Mouse (Mus musculus) C2C12 (cell line): ENCODE results near the gene Slc2a8. TPM values are rescaled to one million over a fixed set of nuclear protein-coding genes. Genes with fewer than 3 reads are reported as not detected.

Experiments
- H3K27me3 ChIP-seq: one replicate; pipeline ENCODE4 v1.6.1; 2011; ENCODE audit not compliant: control insufficient read depth, insufficient read depth, insufficient read length
- H3K36me3 ChIP-seq: one replicate; pipeline ENCODE4 v1.6.1; 2011; ENCODE audit not compliant: control insufficient read depth, insufficient read depth
- H3K4me3 ChIP-seq: one replicate; pipeline ENCODE4 v1.5.1; 2011; ENCODE audit warnings: mild to moderate bottlenecking, control low read depth; ENCODE audit not compliant: poor library complexity, insufficient read depth, severe bottlenecking
- H3K79me2 ChIP-seq: one replicate; pipeline ENCODE4 v1.6.1; 2011; ENCODE audit not compliant: control insufficient read depth, insufficient read depth
- H3K79me3 ChIP-seq: one replicate; pipeline ENCODE4 v1.6.1; 2011; ENCODE audit warnings: low read depth, control low read depth
- H3ac ChIP-seq: one replicate; pipeline ENCODE3; 2011; ENCODE audit warnings: low read depth; ENCODE audit not compliant: control insufficient read depth, insufficient read length
- CEBPB ChIP-seq: IDR thresholded peaks from one replicate; pipeline ENCODE4 v1.6.1; 2011; ENCODE audit warnings: low read depth, mild to moderate bottlenecking, control low read depth, moderate library complexity
- CTCF ChIP-seq: IDR thresholded peaks from one replicate; pipeline ENCODE4 v1.5.1; 2011; ENCODE audit not compliant: control insufficient read depth, insufficient read depth, insufficient read length
- FOSL1 ChIP-seq: IDR thresholded peaks from one replicate; pipeline ENCODE4 v1.8.0; 2011; ENCODE audit warnings: mild to moderate bottlenecking, low read length; ENCODE audit not compliant: poor library complexity, insufficient read depth, severe bottlenecking
- MAX ChIP-seq: IDR thresholded peaks from one replicate; pipeline ENCODE4 v1.6.1; 2011; ENCODE audit warnings: mild to moderate bottlenecking, control low read depth
- MYOD1 ChIP-seq: IDR thresholded peaks from one replicate; pipeline ENCODE4 v1.6.1; 2011; ENCODE audit warnings: low read depth; ENCODE audit not compliant: control insufficient read depth, insufficient read length
- MYOG ChIP-seq: IDR thresholded peaks from one replicate; pipeline ENCODE4 v1.6.1; 2011; ENCODE audit not compliant: control insufficient read depth, insufficient read length; ENCODE audit errors: extremely low read depth
- USF1 ChIP-seq: IDR thresholded peaks from one replicate; pipeline ENCODE4 v1.6.1; 2011; ENCODE audit warnings: low read depth, mild to moderate bottlenecking, control low read depth, moderate library complexity
- polyA plus RNA-seq: library from polyadenylated mRNA; unstranded; fragments of >200 nt; fragmentation: generic; extraction: Trizol; gene quantifications from one replicate; pipeline ENCODE4 v1.2.1, GENCODE M21; 2012; ENCODE audit warnings: missing spikeins

Slc2a8 gene
- polyA plus RNA-seq, 1 experiment, result 4.3 TPM

GRCm38 (mm10) chr2:32961192-32961995 is 20.5 kb downstream of the Slc2a8 start, which contains the start of the genes Rpl12 and Lrsam1:
Rpl12 (plus strand) TSS chr2:32961559.
Lrsam1 (minus strand) TSS chr2:32961614.
- Histone ChIP-seq H3ac (peak within 1 kb of the TSS; percentile 93), H3K36me3 (peaks cover 48% of the 10 kb centered on the region), H3K4me3 (peak within 1 kb of the TSS; percentile 92), H3K27me3 (no peaks in the 10 kb centered on the region), H3K79me3 (peaks cover 34% of the 10 kb centered on the region), H3K79me2 (peaks cover 50% of the 10 kb centered on the region)
- no peak for TF ChIP-seq CEBPB
- no peak for TF ChIP-seq USF1
- TF ChIP-seq FOSL1, result no peak
- no peak for TF ChIP-seq MAX
- no peak for TF ChIP-seq MYOD1
- no peak for TF ChIP-seq CTCF
- TF ChIP-seq MYOG, result no peak

- Histone ChIP-seq H3K79me2 (peaks cover 50% of the 10 kb centered on the region), H3K79me3 (peaks cover 34% of the 10 kb centered on the region), H3K36me3 (peaks cover 48% of the 10 kb centered on the region), H3ac (no peak overlapping the region), H3K27me3 (no peaks in the 10 kb centered on the region), H3K4me3 (peak overlapping the region; percentile 92)
- TF ChIP-seq CTCF (no peak), CEBPB (no peak), MYOD1 (no peak), MAX (no peak), USF1 (no peak), FOSL1 (no peak), MYOG (no peak)
Measured at GRCm38 (mm10) chr2:32960273-32960672, 21.6 kb downstream of the Slc2a8 start.

GRCm38 (mm10) chr2:32957344-32957743 is 24.5 kb downstream of the Slc2a8 start:
- Histone ChIP-seq H3K27me3 (no peaks in the 10 kb centered on the region), H3K79me3 (peaks cover 13% of the 10 kb centered on the region), H3K4me3 (no peak overlapping the region), H3ac (no peak overlapping the region), H3K36me3 (peaks cover 27% of the 10 kb centered on the region), H3K79me2 (peaks cover 23% of the 10 kb centered on the region)
- TF ChIP-seq FOSL1, result no peak
- no peak for TF ChIP-seq MYOD1
- TF ChIP-seq CTCF, result no peak
- no peak for TF ChIP-seq USF1
- TF ChIP-seq MYOG, result no peak
- TF ChIP-seq MAX, result no peak

GRCm38 (mm10) chr2:32954581-32954980 is 27.3 kb downstream of the Slc2a8 start:
- Histone ChIP-seq H3K79me2 (no peaks in the 10 kb centered on the region), H3ac (no peak overlapping the region), H3K27me3 (no peaks in the 10 kb centered on the region), H3K79me3 (no peaks in the 10 kb centered on the region), H3K36me3 (peaks cover 27% of the 10 kb centered on the region), H3K4me3 (no peak overlapping the region)
- no peak for TF ChIP-seq USF1
- no peak for TF ChIP-seq MAX
- TF ChIP-seq CTCF, result no peak
- no peak for TF ChIP-seq MYOG
- TF ChIP-seq MYOD1, result no peak
- TF ChIP-seq CEBPB, result no peak
- no peak for TF ChIP-seq FOSL1

GRCm38 (mm10) chr2:32947454-32947853 is 34.4 kb downstream of the Slc2a8 start:
- H3K27me3 ChIP-seq, result no peaks in the 10 kb centered on the region
- no peak overlapping the region for H3K4me3 ChIP-seq
- no peak overlapping the region for H3ac ChIP-seq
- no peaks in the 10 kb centered on the region for H3K79me3 ChIP-seq
- H3K79me2 ChIP-seq, result no peaks in the 10 kb centered on the region
- peaks cover 19% of the 10 kb centered on the region for H3K36me3 ChIP-seq
- TF ChIP-seq FOSL1, result no peak
- TF ChIP-seq CTCF, result no peak
- TF ChIP-seq MAX, result no peak
- TF ChIP-seq CEBPB, result no peak
- no peak for TF ChIP-seq MYOD1
- TF ChIP-seq USF1, result no peak
- TF ChIP-seq MYOG, result no peak
